Mouse (Mus musculus) stomach, postnatal 0 days (tissue): ENCODE data around the gene Tshz3. TPM values are rescaled to one million over a fixed set of nuclear protein-coding genes. Genes with fewer than 3 reads are reported as not detected.

Experiments
- ATAC-seq: fragments of 200-750 bp; cut with Nextera tagmentation; 2 replicates; pipeline ENCODE4 v1.8.0; 2017; ENCODE audit not compliant: low FRiP score, low TSS enrichment
- DNase-seq: peaks from one replicate; pipeline ENCODE4 v3.0.0-alpha.2; 2016; ENCODE audit warnings: low spot score
- H3K27ac ChIP-seq: fragments of 300-500 bp; sonication (generic); replicated peaks from 2 replicates; pipeline ENCODE4 v1.5.1; 2014; ENCODE audit warnings: mild to moderate bottlenecking, control low read depth
- H3K27me3 ChIP-seq: fragments of 300-500 bp; sonication (generic); 2 replicates; pipeline ENCODE4 v1.6.1; 2014; ENCODE audit warnings: low read length; ENCODE audit not compliant: control insufficient read depth, insufficient read depth
- H3K36me3 ChIP-seq: fragments of 300-500 bp; sonication (generic); 2 replicates; pipeline ENCODE4 v1.6.1; 2014; ENCODE audit warnings: low read length, mixed read lengths; ENCODE audit not compliant: control insufficient read depth, insufficient read depth
- H3K4me1 ChIP-seq: fragments of 300-500 bp; sonication (generic); replicated peaks from 2 replicates; pipeline ENCODE4 v1.6.1; 2014; ENCODE audit warnings: antibody characterized with exemption; ENCODE audit not compliant: control insufficient read depth, insufficient read depth
- H3K4me2 ChIP-seq: fragments of 300-500 bp; sonication (generic); replicated peaks from 2 replicates; pipeline ENCODE4 v1.6.1; 2014; ENCODE audit warnings: low read depth, mild to moderate bottlenecking, control low read depth, moderate library complexity
- H3K4me3 ChIP-seq: fragments of 300-500 bp; sonication (generic); 2 replicates; pipeline ENCODE4 v1.5.1; 2014; ENCODE audit warnings: low read depth, low read length, control low read depth
- H3K9ac ChIP-seq: fragments of 300-500 bp; sonication (generic); 2 replicates; pipeline ENCODE4 v1.6.1; 2014; ENCODE audit warnings: mild to moderate bottlenecking, low read length, control low read depth, mixed read lengths
- H3K9me3 ChIP-seq: fragments of 300-500 bp; sonication (generic); 2 replicates; pipeline ENCODE4 v1.6.1; 2016; ENCODE audit warnings: low read length; ENCODE audit not compliant: control insufficient read depth
- CTCF ChIP-seq: IDR thresholded peaks from 2 replicates; pipeline ENCODE4 v1.5.1; 2016; ENCODE audit warnings: antibody characterized with exemption, low read depth, mild to moderate bottlenecking, moderate library complexity
- EP300 ChIP-seq: optimal IDR thresholded peaks from 2 replicates; pipeline ENCODE3; 2016; ENCODE audit warnings: antibody characterized with exemption
- WGBS: fragments of 180-500 bp; shearing (Covaris S2); extraction: QIAGEN DNeasy Blood & Tissue Kit; methylation state at CpG from one replicate; pipeline ENCODE4 v1.1.7; 2014; 5-methylcytosine and 5-hydroxymethylcytosine counted together
- polyA plus RNA-seq: library from polyadenylated mRNA; unstranded; fragments of >200 nt; fragmentation: Nextera tagmentation; extraction: Ambion mirVana; gene quantifications from 2 replicates; pipeline ENCODE4 v1.2.1, GENCODE M21; 2015

Gene Tshz3
- 4.3 and 4.4 TPM in 2 replicates for polyA plus RNA-seq

GRCm38 (mm10) chr7:36697856-36698588, at the start of gene Tshz3:
TSS of gene Tshz3 (plus strand) at chr7:36698118.
- H3K4me1 ChIP-seq: no peaks in the 10 kb centered on the region
- H3K4me2 ChIP-seq: peak within 1 kb of the TSS; percentile 99
- H3K9me3 ChIP-seq: no peaks in the 10 kb centered on the region
- TF ChIP-seq CTCF: peak; percentile 6; the same call in 1 of the 2 replicates
- no peak for TF ChIP-seq EP300
- H3K27me3 ChIP-seq: peaks cover 5% of the 10 kb centered on the region; the same call in 1 of the 2 replicates
- peak within 1 kb of the TSS; percentile 88 for H3K27ac ChIP-seq
- peak within 1 kb of the TSS; percentile 76 for H3K9ac ChIP-seq
- ATAC-seq (peak; percentile 67), DNase-seq (peak; percentile 68)
- H3K36me3 ChIP-seq: no peaks in the 10 kb centered on the region
- 0% methylated on average over 22 of the region's 88 CpGs for WGBS
- peak within 1 kb of the TSS; percentile 83 for H3K4me3 ChIP-seq

- no peak for DNase-seq
- Histone ChIP-seq H3K4me2 (no peak overlapping the region), H3K27me3 (no peaks in the 10 kb centered on the region), H3K9ac (no peak overlapping the region), H3K4me1 (no peaks in the 10 kb centered on the region), H3K9me3 (no peaks in the 10 kb centered on the region), H3K4me3 (no peak overlapping the region), H3K36me3 (no peaks in the 10 kb centered on the region), H3K27ac (no peak overlapping the region)
- no peak for ATAC-seq
- WGBS: 77% methylated on average over 4 of the region's 4 CpGs
- no peak for TF ChIP-seq EP300
- TF ChIP-seq CTCF: no peak
Observed at GRCm38 (mm10) chr7:36655931-36656330, 42.0 kb upstream of the Tshz3 start.

- ATAC-seq: no peak
- Histone ChIP-seq H3K27me3 (no peaks in the 10 kb centered on the region), H3K4me3 (no peak overlapping the region), H3K9ac (no peak overlapping the region), H3K4me1 (no peaks in the 10 kb centered on the region), H3K27ac (no peak overlapping the region), H3K9me3 (no peaks in the 10 kb centered on the region), H3K36me3 (no peaks in the 10 kb centered on the region), H3K4me2 (no peak overlapping the region)
- TF ChIP-seq EP300: no peak
- TF ChIP-seq CTCF: no peak
- no peak for DNase-seq
Observed at GRCm38 (mm10) chr7:36656401-36656800, 41.5 kb upstream of the Tshz3 start.

- ATAC-seq (no peak), DNase-seq (no peak)
- Histone ChIP-seq H3K27ac (no peak overlapping the region), H3K36me3 (no peaks in the 10 kb centered on the region), H3K9ac (no peak overlapping the region), H3K9me3 (no peaks in the 10 kb centered on the region), H3K4me1 (no peaks in the 10 kb centered on the region), H3K4me3 (no peak overlapping the region), H3K4me2 (no peak overlapping the region), H3K27me3 (no peaks in the 10 kb centered on the region)
- TF ChIP-seq EP300: no peak
- no peak for TF ChIP-seq CTCF
- WGBS: 76% methylated on average over 5 of the region's 5 CpGs
Observed at GRCm38 (mm10) chr7:36658331-36658730, 39.6 kb upstream of the Tshz3 start.

- no peaks in the 10 kb centered on the region for H3K36me3 ChIP-seq
- no peaks in the 10 kb centered on the region for H3K4me1 ChIP-seq
- ATAC-seq: no peak
- H3K9me3 ChIP-seq: no peaks in the 10 kb centered on the region
- H3K27ac ChIP-seq: no peak overlapping the region
- H3K4me2 ChIP-seq: no peak overlapping the region
- no peak overlapping the region for H3K4me3 ChIP-seq
- TF ChIP-seq CTCF: no peak
- TF ChIP-seq EP300: no peak
- H3K9ac ChIP-seq: no peak overlapping the region
- H3K27me3 ChIP-seq: no peaks in the 10 kb centered on the region
- WGBS: 86% methylated on average over 7 of the region's 7 CpGs
- no peak for DNase-seq
Observed at GRCm38 (mm10) chr7:36659265-36659664, 38.7 kb upstream of the Tshz3 start.

GRCm38 (mm10) chr7:36660654-36661053, 37.3 kb upstream of the Tshz3 start:
- Histone ChIP-seq H3K4me3 (no peak overlapping the region), H3K4me1 (no peaks in the 10 kb centered on the region), H3K27ac (no peak overlapping the region), H3K27me3 (no peaks in the 10 kb centered on the region), H3K9ac (no peak overlapping the region), H3K9me3 (no peaks in the 10 kb centered on the region), H3K36me3 (no peaks in the 10 kb centered on the region), H3K4me2 (no peak overlapping the region)
- ATAC-seq (no peak), DNase-seq (no peak)
- TF ChIP-seq CTCF (0 out of 2 replicates have a peak, but pooled peaks have one; percentile 11), EP300 (no peak)
- 62% methylated on average over 9 of the region's 9 CpGs for WGBS
